Mouse (Mus musculus): ENCODE data around the gene Aip. TPM values are rescaled to one million over a fixed set of nuclear protein-coding genes. Genes with fewer than 3 reads are reported as not detected.

Gene Aip
- polyA plus RNA-seq, 1 experiment from 2014 or later, result 120 TPM

Other genes starting within 250 kb of the Aip start
- gene Tcirg1, start 218.7 kb downstream of the Aip start, polyA plus RNA-seq (2015; fragmentation: Nextera tagmentation; extraction: Ambion mirVana), result 56.1 and 62.7 TPM in 2 replicates
- gene Ndufs8, start 213.1 kb downstream of the Aip start, polyA plus RNA-seq (2015; fragmentation: Nextera tagmentation; extraction: Ambion mirVana), result 365 and 401 TPM in 2 replicates
- 3.9 and 5.1 TPM in 2 replicates for gene Aldh3b1, start 196.1 kb downstream of the Aip start, polyA plus RNA-seq (2015; fragmentation: Nextera tagmentation; extraction: Ambion mirVana)
- 19.4 and 23.1 TPM in 2 replicates for gene Unc93b1, start 190.7 kb downstream of the Aip start, polyA plus RNA-seq (2015; fragmentation: Nextera tagmentation; extraction: Ambion mirVana)
- gene Aldh3b3, start 167.2 kb downstream of the Aip start, polyA plus RNA-seq (2015; fragmentation: Nextera tagmentation; extraction: Ambion mirVana), result not detected in 2 replicates
- 3.7 and 5.1 TPM in 2 replicates for gene Aldh3b2, start 153.5 kb downstream of the Aip start, polyA plus RNA-seq (2015; fragmentation: Nextera tagmentation; extraction: Ambion mirVana)
- gene Acy3, start 139.3 kb downstream of the Aip start, polyA plus RNA-seq (2015; fragmentation: Nextera tagmentation; extraction: Ambion mirVana), result 44.8 and 47.5 TPM in 2 replicates
- gene Tbx10, start 133.1 kb downstream of the Aip start, polyA plus RNA-seq (2015; fragmentation: Nextera tagmentation; extraction: Ambion mirVana), result 1.5 TPM in 2 replicates
- 36.2 and 39.8 TPM in 2 replicates for gene Nudt8, start 125.3 kb downstream of the Aip start, polyA plus RNA-seq (2015; fragmentation: Nextera tagmentation; extraction: Ambion mirVana)
- 3.9 and 5.2 TPM in 2 replicates for gene Gm49405, start 125.2 kb downstream of the Aip start, polyA plus RNA-seq (2015; fragmentation: Nextera tagmentation; extraction: Ambion mirVana)
- 5.3 and 6.1 TPM in 2 replicates for gene Doc2g, start 122.5 kb downstream of the Aip start, polyA plus RNA-seq (2015; fragmentation: Nextera tagmentation; extraction: Ambion mirVana)
- gene Ndufv1, start 113.1 kb downstream of the Aip start, polyA plus RNA-seq (2015; fragmentation: Nextera tagmentation; extraction: Ambion mirVana), result 261 and 285 TPM in 2 replicates
- gene Gstp1, start 87.9 kb downstream of the Aip start, polyA plus RNA-seq (2015; fragmentation: Nextera tagmentation; extraction: Ambion mirVana), result 526 and 535 TPM in 2 replicates
- 2.5 and 9.6 TPM in 2 replicates for gene Gstp2, start 79.8 kb downstream of the Aip start, polyA plus RNA-seq (2015; fragmentation: Nextera tagmentation; extraction: Ambion mirVana)
- 0.36 and 0.49 TPM in 2 replicates for gene Gstp3, start 66.3 kb downstream of the Aip start, polyA plus RNA-seq (2015; fragmentation: Nextera tagmentation; extraction: Ambion mirVana)
- 0.21 and 0.96 TPM in 2 replicates for gene Cabp2, start 44.3 kb downstream of the Aip start, polyA plus RNA-seq (2015; fragmentation: Nextera tagmentation; extraction: Ambion mirVana)
- gene Cdk2ap2, start 28.7 kb downstream of the Aip start, polyA plus RNA-seq (2015; fragmentation: Nextera tagmentation; extraction: Ambion mirVana), result 135 and 138 TPM in 2 replicates
- gene Pitpnm1, start 25.9 kb downstream of the Aip start, polyA plus RNA-seq (2015; fragmentation: Nextera tagmentation; extraction: Ambion mirVana), result 20.0 and 22.2 TPM in 2 replicates
- not detected in 2 replicates for gene Gpr152, start 13.9 kb upstream of the Aip start, polyA plus RNA-seq (2015; fragmentation: Nextera tagmentation; extraction: Ambion mirVana)
- gene Cabp4, start 18.2 kb upstream of the Aip start, polyA plus RNA-seq (2015; fragmentation: Nextera tagmentation; extraction: Ambion mirVana), result 0.14 and 0.21 TPM in 2 replicates
- 201 and 218 TPM in 2 replicates for gene Coro1b, start 22.8 kb upstream of the Aip start, polyA plus RNA-seq (2015; fragmentation: Nextera tagmentation; extraction: Ambion mirVana)
- 0.49 and 1.1 TPM in 2 replicates for gene Ptprcap, start 27.7 kb upstream of the Aip start, polyA plus RNA-seq (2015; fragmentation: Nextera tagmentation; extraction: Ambion mirVana)
- 62.9 and 63.7 TPM in 2 replicates for gene Rps6kb2, start 37.5 kb upstream of the Aip start, polyA plus RNA-seq (2015; fragmentation: Nextera tagmentation; extraction: Ambion mirVana)
- 2.9 and 3.3 TPM in 2 replicates for gene Carns1, start 49.6 kb upstream of the Aip start, polyA plus RNA-seq (2015; fragmentation: Nextera tagmentation; extraction: Ambion mirVana)
- gene Tbc1d10c, start 65.4 kb upstream of the Aip start, polyA plus RNA-seq (2015; fragmentation: Nextera tagmentation; extraction: Ambion mirVana), result 2.5 and 3.1 TPM in 2 replicates
- 1,050 and 1,120 TPM in 2 replicates for gene Ppp1ca, start 66.2 kb upstream of the Aip start, polyA plus RNA-seq (2015; fragmentation: Nextera tagmentation; extraction: Ambion mirVana)
- 39.4 and 39.9 TPM in 2 replicates for gene Rad9a, start 75.8 kb upstream of the Aip start, polyA plus RNA-seq (2015; fragmentation: Nextera tagmentation; extraction: Ambion mirVana)
- gene Clcf1, start 88.4 kb upstream of the Aip start, polyA plus RNA-seq (2015; fragmentation: Nextera tagmentation; extraction: Ambion mirVana), result 6.8 and 7.5 TPM in 2 replicates
- gene AC109138.7, start 88.5 kb upstream of the Aip start, polyA plus RNA-seq (2015; fragmentation: Nextera tagmentation; extraction: Ambion mirVana), result not detected in 2 replicates
- 34.2 and 36.3 TPM in 2 replicates for gene Pold4, start 106.0 kb upstream of the Aip start, polyA plus RNA-seq (2015; fragmentation: Nextera tagmentation; extraction: Ambion mirVana)
- 22.9 and 24.3 TPM in 2 replicates for gene Ssh3, start 143.3 kb upstream of the Aip start, polyA plus RNA-seq (2015; fragmentation: Nextera tagmentation; extraction: Ambion mirVana)
- 7.4 and 9.0 TPM in 2 replicates for gene Ankrd13d, start 157.3 kb upstream of the Aip start, polyA plus RNA-seq (2015; fragmentation: Nextera tagmentation; extraction: Ambion mirVana)
- gene Grk2, start 180.4 kb upstream of the Aip start, polyA plus RNA-seq (2015; fragmentation: Nextera tagmentation; extraction: Ambion mirVana), result 15.9 and 20.0 TPM in 2 replicates